Mouse (Mus musculus) cerebellum, adult 2 months (tissue): ENCODE data around the gene Proser2.

Experiments
- CTCF ChIP-seq: fragments of 200-500 bp; IDR thresholded peaks from 2 replicates; pipeline ENCODE4 v1.5.1; 2011; ENCODE audit warnings: low read depth, mild to moderate bottlenecking, control low read depth, low read length, moderate library complexity, borderline replicate concordance; ENCODE audit not compliant: insufficient read depth
- POLR2A ChIP-seq: fragments of 200-500 bp; IDR thresholded peaks from 2 replicates; pipeline ENCODE4 v1.6.1; 2011; ENCODE audit warnings: low read length, control low read depth, borderline replicate concordance; ENCODE audit not compliant: insufficient read depth

GRCm38 (mm10) chr2:6048570-6048969 lies 81.4 kb downstream of the Proser2 start:
- TF ChIP-seq CTCF (no peak), POLR2A (no peak)
